Mouse (Mus musculus): ENCODE data around the gene Adap2. TPM values are rescaled to one million over a fixed set of nuclear protein-coding genes. Genes with fewer than 3 reads are reported as not detected.
"Not testable (repeated sequence)": the region's sequence is repeated elsewhere in the genome, so short reads cannot be mapped to it uniquely, and the experiment has no call there.

Gene Adap2
- total RNA-seq (2022), result 10 to 100 TPM in 2 of 4 experiments, 1 to 10 TPM in 2; 7.0 to 19.5 (median 13.3) TPM

DNA sequence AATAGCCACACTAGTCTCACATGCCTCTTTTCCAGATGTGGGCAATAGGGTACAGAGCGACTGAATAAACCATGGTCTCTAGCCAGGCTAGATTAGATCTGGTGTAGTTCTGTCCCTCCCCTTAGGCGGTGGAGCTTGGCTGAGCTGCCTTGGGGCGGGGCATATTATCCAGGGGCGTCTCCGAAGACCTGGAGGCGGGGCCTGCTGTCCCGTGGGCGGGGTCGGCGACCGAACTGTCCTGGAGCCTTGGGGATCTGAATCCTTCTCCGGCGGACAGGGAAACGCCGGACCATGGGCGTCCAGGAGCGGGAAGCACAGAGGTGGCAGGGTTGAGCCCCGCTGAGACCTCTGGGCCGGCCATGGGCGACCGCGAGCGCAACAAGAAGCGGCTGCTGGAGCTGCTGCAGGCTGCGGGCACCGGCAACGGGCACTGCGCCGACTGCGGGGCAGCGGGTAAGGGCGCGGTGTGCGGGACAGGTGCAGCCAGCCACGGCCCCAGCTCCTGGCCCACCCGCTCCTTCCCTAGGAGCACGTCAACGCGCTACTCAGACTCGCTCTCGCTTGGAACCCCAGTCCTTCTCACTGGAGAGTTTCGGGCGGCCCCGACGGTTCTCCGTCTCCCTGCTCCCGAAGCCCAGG, at the start of gene Adap2:
Gene Adap2, plus strand, starts transcription at position 249 of the 639 bp plus-strand sequence.
- peak; percentile 91 for DNase-seq

DNA sequence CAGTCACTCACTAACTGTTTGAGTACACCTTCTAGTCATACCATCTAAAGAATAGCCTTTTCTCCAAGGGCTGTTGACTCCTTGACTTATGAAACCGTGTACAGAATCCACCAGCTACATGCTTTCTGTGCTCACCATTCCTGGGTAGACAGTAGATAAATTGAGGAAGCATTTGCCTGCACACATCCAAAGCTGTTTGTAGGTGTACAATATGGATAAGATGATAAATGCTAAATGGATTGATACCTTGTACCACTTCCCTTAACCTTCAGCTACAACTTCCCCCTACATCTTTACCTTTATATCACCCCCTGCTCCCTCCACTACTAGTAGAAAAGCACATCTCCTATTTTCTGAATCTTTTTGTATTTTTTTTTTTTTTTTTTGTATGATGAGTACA, 49.5 kb upstream of the Adap2 start:
- DNase-seq, result no peak

DNA sequence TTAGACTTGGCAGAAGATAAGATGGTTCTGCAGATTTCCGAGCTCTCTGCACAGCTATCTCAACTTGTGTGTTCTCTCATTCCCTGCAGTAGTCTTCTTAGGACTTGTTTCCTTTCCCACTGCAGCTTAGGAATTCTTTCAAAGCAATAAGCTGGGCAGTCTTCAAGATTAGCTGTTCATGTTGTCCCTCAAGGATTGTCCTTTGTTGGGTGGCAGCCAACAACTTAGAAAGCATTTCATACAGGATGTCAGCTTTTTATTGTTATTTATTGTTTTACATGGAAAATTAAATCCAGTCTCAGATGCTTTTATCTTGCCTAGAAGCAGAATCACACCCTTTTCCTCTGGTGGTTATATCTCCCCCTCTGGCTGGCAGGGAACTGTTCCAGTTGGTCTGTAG, 37.5 kb upstream of the Adap2 start:
- no peak for DNase-seq

DNA sequence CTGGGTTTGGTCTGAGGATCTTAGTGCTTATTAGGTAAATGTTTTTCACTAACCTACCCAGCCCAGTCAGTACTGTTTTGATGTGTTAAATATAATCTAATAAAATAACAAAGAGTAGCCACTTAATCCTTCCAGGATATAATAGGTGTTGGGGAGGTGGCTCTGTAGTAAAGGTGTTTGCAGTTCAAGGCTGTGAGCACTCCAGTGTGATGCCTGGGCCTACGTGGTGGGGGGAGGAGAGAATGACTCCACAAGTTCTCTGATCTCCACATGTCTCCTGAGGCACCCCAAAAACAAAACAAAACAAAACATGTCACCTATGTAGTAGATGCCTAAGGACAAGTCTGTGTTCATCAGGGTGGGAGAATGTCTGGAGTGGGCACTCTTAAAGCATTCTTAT, 21.9 kb upstream of the Adap2 start:
- DNase-seq, result no peak

DNA sequence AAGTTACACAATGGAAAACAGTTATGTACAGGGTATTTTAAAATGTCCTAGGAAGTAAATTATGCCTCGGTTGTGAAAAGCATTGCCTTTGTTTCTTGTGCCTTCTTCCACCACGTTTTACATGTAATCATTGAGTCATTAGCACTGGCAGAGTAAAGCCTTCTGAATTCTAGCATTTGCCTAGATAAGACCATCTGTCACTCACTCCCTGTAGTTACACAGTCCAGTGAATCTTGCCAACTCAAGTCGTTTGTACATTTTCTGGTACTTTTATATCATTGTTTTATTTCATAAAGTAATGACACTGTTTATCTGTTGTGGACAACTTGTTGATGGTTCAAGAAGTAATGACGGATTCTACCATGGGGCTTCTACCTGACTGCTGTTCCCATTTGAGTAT, 19.2 kb upstream of the Adap2 start:
- DNase-seq, result no peak

DNA sequence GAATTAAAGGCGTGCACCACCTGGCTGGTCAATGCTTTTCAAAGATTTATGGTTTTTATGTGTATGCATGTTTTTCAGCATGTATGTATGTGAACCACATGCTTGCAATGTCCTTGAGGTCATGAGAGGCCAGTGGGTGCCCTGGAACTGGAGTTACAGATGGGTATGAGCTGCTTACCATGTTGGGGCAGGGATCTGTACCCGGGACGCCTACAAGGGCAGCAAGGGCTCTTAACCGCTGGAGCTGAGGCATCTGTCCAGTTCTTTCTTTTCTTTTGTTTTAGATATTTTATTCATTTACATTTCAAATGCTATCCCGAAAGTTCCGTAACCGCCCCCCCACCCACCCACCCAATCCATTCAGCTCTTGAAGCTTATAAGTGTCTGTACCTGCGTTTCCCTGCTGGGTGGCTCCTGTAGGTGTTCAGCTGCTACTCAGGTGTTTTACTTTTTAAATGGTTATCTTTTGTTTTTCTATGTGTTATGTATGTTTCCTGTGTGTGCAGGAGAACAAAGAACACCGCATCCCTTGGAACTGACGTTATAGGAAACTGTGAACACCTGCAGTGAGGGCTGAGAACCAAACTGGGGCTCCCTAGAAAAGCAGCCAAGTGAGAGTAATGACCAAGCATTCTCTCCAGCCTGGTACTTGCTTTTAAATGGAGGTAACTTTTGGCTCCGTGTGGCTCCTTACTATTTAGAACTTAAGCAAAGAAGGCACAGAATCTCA, 17.8 kb upstream of the Adap2 start:
- DNase-seq, result no peak

DNA sequence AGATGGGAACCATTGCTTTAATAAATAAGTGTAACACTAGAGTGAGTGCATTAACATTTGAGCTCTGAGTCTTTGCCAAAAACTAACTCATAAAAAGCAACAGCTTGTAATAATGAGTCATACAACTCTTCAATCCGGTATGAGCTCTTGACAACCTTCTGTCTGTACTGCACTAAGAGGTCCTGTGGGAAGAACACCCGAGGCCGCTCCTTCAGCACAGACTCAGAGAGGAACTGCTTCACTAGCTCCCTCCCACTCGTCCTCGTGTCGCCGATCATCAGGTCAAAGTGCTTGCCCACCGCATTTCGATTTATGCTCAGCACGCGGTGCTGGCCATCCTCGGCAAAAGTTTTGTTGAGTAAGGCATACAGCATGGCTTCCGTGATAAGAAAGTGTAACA, 17.1 kb upstream of the Adap2 start:
- DNase-seq, result no peak

DNA sequence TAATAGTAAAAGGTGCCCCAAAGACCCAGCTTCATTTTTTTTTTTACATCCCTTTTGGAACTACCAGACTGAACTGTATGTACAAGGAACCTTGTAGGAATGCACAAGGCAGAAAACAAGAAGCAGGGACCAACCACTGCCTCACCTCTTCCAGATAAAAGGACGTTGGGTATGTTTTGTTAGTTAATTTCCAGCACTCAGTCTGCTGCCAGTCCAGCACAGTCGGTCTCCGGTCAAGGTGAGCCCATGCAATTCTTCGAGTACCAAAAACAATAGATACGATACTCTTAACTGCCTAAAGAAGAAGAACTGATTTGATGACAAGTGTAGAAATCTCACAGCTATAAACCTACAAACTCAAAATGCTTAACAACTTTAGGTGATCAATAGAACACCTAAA, 16.1 kb upstream of the Adap2 start:
- no peak for DNase-seq

DNA sequence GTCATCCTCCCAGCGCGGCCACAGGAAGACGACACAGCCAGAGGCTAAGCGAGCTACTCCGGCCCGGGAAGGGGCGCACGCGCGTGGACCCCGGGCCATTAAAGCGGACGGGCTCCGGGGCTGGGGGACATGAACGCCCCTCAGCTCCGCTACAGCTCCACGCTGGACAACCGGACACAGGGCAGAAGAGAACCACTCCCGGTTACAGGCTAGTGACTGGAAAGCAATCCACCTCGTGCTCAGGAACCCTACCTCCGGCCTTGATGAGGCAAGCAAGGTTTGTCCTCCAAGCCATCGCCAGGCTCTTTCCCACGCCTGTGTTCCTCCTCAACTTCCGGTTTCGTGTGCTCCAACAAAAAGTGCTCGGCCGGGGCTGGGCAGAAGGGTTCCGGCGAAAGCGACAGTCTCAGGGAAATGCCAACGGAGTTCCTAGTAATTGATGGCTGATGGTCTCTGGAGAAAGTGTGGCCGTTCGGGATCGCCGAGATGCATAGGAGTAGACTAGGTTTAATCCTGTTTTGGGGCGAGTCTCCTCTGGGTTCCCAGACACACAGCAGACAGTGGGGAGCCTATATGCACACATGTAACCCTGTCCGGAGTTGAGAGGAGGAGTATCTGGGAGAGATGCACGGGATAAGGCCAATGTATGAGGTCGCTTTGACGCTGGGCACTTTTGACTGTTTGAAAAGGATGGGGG, 11.9 kb upstream of the Adap2 start, which contains the start of gene Tefm:
Gene Tefm, minus strand, starts transcription at position 351 of the 697 bp plus-strand sequence.
- DNase-seq, result peak; percentile 75

DNA sequence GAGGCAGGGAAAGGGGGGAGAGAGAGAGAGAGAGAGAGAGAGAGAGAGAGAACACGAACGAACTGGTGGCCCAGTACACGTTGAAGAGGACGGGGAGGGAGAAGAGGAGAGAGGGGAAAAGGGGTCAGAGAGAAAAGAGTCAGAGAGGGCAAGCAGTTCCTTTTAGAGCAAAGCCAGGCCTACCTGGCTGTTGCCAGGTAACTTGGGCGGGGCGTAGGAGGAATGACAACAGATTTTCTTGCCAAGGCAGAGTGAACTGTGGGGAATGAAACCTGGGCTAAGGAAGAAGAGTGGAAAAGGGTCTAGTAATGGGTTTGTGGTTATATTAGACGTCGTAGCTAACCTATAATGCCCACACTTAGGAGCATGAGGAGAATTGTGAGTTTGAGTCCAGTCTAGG, 11.0 kb upstream of the Adap2 start:
- DNase-seq, result no peak

DNA sequence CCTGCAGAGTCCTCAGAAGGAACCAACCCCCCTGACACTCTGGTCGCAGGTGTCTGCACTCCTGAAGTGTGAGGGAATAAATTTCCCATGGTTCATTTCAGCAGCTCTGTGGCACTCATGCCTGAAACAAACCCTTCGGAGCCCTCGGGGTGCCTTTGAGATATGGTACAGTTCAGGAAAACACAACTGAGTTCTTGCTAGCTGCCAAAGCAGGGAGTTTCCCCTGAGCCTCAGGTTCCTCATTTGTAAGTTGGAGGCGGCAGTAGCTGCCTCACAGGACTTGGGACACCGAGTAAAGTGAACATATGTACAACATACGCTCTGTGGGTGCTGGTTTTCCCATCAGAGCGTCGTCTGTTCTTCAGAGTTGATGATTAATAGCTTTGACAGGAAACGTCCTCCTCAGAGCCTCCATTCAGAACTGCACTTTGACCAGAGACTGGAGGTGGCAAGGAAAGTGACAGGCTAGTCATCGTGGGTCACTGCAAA, 8.1 kb upstream of the Adap2 start:
- DNase-seq, result no peak

DNA sequence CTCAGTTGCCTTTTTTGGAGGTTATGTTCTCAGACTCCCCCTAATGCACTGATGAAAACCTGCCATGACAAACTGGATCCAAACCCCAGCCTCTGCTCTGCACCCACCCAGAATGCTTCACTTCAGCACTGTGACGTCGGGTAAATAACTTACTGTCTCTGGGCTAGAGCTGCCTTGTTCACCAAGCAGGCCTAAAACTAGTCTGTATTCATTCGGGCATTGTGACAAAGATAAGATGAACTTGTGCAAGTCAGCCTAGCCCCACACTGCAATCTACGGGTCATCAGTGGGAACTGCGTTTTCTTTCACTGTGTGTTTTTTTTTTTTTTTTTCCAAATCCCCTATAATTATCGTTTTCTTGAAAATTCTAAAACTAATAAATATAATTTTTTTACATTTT, 6.2 kb upstream of the Adap2 start:
- DNase-seq, result no peak

DNA sequence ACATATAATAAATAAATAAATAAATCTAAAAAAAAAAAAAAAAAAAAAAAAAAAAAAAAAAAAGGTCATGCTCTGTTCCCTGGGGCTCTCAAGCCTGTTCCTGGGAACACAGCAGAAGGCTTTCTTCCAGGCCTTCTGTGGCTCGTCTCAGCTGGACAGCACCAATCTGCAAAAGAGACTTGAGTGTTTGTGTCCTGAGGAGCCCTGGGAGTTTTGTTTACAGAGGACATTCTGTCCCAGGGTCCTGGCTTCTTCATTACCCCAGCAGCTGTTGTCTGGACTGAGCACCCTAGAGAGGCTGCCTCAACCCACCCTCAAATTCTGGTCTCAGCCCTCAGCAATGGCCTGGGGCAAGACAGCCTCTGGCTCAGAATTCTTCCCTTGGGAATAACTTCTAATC, 5.6 kb upstream of the Adap2 start:
- DNase-seq, result no peak

DNA sequence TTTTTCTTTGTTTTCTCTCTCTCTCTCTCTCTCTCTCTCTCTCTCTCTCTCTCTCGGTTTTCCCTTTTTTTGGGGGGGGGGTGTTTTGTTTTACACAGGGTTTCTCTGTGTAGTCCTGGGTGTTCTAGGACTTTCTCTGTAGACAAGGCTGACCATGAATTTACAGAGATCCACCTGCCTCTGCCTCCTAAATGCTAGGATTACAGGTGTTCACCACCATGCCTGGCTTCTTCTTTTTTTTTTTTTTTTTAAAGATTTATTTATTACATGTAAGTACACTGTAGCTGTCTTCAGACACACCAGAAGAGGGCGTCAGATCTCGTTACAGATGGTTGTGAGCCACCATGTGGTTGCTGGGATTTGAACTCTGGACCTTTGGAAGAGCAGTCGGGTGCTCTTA, 4.9 kb upstream of the Adap2 start:
- not testable (repeated sequence) for DNase-seq

DNA sequence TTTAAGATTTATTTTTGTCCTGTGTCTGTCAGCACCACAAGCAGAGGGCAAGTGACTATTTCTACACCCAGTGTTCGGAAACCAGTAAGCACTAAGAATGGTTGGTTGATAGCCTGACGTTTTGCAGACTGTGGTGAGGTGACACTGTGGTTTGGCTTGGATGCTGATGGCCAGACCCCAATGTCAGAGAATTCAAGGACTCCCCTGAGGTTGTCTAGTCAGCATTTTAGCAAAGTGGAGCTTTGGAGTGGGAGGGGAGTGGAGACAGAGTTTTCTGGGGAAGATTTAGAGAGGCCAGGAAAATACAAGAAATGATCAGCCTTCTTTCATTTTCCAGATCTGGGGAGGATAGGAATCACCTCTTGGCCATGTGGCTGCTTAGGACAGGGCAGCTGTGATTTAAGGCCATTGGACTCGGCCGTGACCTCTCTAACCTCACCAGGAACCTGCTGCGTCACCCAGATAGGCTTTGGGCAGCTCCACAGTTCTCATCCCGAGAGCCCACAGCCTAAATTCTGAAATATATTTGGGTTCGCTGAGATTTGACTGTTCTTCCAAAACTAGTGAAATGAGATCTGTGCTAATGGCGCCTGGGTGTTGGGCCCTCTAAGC, 4.4 kb upstream of the Adap2 start:
- no peak for DNase-seq

DNA sequence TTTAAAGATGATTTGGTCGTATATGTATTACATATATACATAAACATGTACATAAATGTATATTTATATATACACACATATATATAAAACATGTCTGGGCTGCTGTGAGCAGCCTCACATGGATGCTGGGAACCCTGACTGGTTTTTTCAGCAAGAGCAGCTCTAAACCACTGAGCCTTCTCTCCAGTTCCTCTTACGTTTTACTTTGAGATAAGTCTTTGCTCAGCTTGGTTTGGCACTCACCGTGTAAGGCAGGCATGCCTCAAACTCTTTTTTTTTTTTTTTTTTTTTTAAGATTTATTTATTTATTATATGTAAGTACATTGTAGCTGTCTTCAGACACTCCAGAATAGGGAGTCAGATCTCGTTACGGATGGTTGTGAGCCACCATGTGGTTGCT, 3.3 kb upstream of the Adap2 start:
- DNase-seq, result no peak

DNA sequence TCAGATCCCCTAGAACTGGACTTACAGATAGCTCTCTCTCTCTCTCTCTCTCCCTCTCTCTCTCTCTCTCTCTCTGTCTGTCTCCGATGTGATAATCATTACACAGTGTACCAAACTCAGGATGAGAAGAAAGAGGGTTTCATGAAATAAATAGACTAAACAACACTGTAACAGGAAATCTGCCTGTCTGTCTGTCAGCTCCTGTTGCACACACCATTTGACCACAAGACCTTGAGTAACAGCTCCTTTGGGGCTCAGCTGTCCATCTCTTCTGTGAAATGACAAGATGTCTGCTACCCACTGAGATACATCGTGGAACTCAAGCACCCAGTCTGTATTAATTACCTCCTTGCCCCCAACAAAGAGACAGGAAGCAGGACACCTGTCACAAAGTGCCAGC, 2.4 kb upstream of the Adap2 start:
- no peak for DNase-seq

DNA sequence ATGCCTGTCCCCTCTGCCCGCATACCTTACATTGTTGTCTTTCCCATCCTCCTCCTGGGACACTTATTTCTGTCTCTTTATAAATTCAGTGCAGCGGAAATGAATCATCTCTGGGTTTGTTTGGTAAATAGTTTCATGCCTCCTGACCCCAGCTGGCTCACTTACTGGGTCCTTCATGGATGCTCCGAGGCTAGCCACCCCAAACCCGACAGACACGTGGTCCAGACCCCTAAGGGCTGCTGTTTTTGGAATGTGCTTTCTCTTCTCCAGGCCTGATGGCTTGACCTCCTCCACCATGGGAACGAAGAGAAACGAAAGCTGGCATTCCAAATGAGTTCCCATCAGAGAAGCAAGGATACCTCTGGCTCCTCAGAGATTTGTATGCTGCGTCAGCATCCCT, 1.5 kb upstream of the Adap2 start:
- DNase-seq, result no peak

DNA sequence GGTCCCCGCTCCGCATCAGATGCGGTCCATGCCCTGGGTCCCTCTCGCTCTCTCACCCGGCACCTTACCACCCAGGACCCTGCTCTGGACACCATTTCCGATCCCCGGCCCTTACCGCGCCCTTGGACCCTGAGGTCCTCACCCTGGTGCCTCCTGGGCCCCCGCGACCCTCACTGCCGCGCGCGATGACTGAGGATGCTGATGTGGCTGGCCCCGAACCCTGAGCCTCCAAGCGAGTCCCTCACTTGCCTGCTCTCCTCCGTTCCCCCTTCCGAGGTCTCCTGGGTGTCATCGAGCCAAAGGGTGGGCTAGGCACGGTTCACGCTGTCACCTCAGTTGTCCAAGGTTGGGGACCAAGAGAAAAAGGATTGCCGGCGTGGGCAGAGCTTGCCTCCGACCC, 596 bp downstream of the Adap2 start:
- DNase-seq, result no peak

DNA sequence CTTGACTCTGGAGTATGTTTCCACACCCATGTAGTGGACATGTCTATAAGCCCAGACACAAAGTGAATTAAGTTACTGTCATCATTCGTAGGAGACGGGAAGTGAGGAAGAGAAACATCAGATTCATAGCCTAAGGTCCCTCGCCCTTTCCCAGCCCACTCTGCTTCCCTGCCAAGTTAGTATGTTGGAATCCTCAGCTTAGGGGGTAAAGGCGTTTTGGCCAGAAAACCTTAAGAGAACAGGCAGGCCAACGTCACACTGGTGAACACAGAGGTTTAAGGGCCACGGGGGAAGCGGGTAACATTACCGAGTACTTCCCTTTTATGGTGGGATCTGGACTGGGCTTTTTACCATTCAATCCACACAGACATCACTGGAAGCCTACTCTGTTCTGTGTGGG, 1.6 kb downstream of the Adap2 start:
- DNase-seq, result no peak

DNA sequence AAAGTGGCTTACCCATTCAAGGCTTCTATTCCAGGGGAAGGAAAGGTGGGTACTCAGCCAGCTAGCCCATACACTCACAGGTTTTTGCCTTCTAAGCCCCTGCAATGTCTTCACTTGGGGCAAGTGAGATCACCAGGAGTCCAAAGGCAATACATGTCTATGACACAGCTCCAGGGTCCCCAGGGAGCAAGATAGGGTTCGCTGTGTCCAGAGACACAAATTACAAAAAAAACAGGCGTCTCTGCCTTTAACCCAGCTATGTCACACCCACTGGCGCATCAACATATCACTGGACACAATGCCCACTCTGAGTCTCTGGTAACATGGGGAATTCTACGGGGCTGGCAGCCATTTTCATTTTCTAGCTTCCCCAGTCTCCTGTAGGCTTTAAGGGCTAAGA, 2.1 kb downstream of the Adap2 start:
- no peak for DNase-seq

DNA sequence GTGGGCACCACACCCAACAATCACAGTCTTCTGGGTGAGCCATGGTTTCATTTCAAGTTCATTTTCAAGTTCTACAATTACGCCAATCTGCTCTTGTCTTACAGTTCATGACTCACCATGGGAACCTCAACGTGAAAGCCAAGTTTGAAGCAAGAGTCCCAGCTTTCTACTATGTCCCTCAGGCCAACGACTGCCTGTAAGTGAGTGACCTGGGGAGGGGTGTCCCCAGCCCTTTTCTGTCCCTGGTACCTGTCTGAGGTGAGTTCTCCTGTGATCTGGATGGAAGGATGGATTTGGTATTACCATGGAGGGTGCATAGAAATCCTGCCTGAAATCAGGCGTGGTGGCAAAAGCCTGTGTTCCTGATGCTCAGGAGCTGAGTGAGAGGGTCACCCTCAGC, 2.9 kb downstream of the Adap2 start:
- DNase-seq, result no peak

DNA sequence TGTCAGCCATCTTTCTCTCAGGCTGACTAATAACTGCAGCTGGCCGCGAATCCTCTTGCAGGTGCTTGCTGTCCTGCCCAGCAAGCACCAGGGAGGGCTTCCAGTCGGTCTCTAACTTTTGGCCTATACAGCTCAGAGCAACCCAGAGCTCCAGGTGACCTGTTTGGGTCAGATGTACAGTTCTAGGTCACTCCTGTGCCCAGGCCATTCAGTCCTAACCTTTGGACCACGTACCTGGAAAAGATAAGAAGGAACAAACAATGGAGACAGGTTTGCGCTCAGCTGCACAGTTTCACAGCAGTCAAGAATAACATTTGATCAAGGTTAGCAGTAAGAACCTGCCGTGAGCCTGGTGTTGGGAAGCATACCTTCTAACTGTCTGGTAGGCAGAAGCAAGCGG, 5.1 kb downstream of the Adap2 start:
- DNase-seq, result no peak

Measured in adrenal gland, adult 8-10 months (tissue).